Comparison of ENCODE assay signal across 31 mouse cellular contexts in genomic region chr5:13979156-13979555, GRCm38 (mm10). TPM values are rescaled to one million over a fixed set of nuclear protein-coding genes. Genes with fewer than 3 reads are reported as not detected.
"Had no signal": no experiment of that assay in that cellular context is flagged by ENCODE, and none has a peak within 500 bp of the region (broad histone marks: within the 10 kb centered on the region; RNA-seq: fewer than 3 reads in every experiment).

No protein-coding gene starts in this region.

- H3K9me3 ChIP-seq: limb, embryonic 10.5 days; limb, embryonic 12.5 days; limb, embryonic 13.5 days; limb, embryonic 15.5 days; liver, embryonic 12.5 days; liver, embryonic 13.5 days; liver, embryonic 15.5 days; lung, embryonic 15.5 days; midbrain, embryonic 10.5 days; midbrain, embryonic 12.5 days; midbrain, embryonic 13.5 days; midbrain, embryonic 15.5 days had no signal

- H3K27me3 ChIP-seq: limb, embryonic 15.5 days; liver, embryonic 12.5 days; liver, embryonic 13.5 days; liver, embryonic 15.5 days; lung, embryonic 15.5 days; megakaryocyte, embryonic 14.5 days; midbrain, embryonic 12.5 days; midbrain, embryonic 13.5 days; midbrain, embryonic 15.5 days had no signal

- H3K4me1 ChIP-seq: limb, embryonic 12.5 days; limb, embryonic 13.5 days; limb, embryonic 15.5 days; liver, embryonic 12.5 days; liver, embryonic 13.5 days; liver, embryonic 15.5 days; megakaryocyte, embryonic 14.5 days; midbrain, embryonic 15.5 days had no signal

- H3K9ac ChIP-seq: limb, embryonic 12.5 days; limb, embryonic 13.5 days; limb, embryonic 15.5 days; liver, embryonic 12.5 days; liver, embryonic 13.5 days; liver, embryonic 14.5 days; liver, embryonic 15.5 days; liver, postnatal 0 days; lung, embryonic 14.5 days; lung, embryonic 15.5 days; midbrain, embryonic 12.5 days; midbrain, embryonic 13.5 days; midbrain, embryonic 15.5 days had no signal

- DNase-seq: left cerebral cortex, postnatal 4 days; liver; liver, embryonic 13.5 days; liver, postnatal 0 days; lung, adult 18-20 months; lung, adult 2 months; lung, embryonic 14.5 days; lung, postnatal 10 days; lung, postnatal 14 days; lung, postnatal 36 days; lung, postnatal 4 days; midbrain, embryonic 14.5 days had no signal

- H3K4me3 ChIP-seq: limb, embryonic 10.5 days; limb, embryonic 12.5 days; limb, embryonic 13.5 days; limb, embryonic 15.5 days; liver, embryonic 12.5 days; liver, embryonic 13.5 days; liver, embryonic 15.5 days; lung, embryonic 15.5 days; megakaryocyte, embryonic 14.5 days; midbrain, embryonic 10.5 days; midbrain, embryonic 12.5 days; midbrain, embryonic 13.5 days; midbrain, embryonic 15.5 days; myocyte had no signal

- H3K27ac ChIP-seq: limb, embryonic 10.5 days; limb, embryonic 12.5 days; limb, embryonic 13.5 days; limb, embryonic 15.5 days; liver, embryonic 12.5 days; liver, embryonic 13.5 days; liver, embryonic 14.5 days; liver, embryonic 15.5 days; lung, embryonic 15.5 days; macrophage; midbrain, embryonic 10.5 days; midbrain, embryonic 12.5 days; midbrain, embryonic 13.5 days; midbrain, embryonic 15.5 days had no signal

- H3K36me3 ChIP-seq: limb, embryonic 10.5 days; limb, embryonic 12.5 days; limb, embryonic 13.5 days; limb, embryonic 15.5 days; liver, embryonic 12.5 days; liver, embryonic 13.5 days; liver, embryonic 15.5 days; lung, embryonic 15.5 days; midbrain, embryonic 10.5 days; midbrain, embryonic 12.5 days; midbrain, embryonic 13.5 days; midbrain, embryonic 15.5 days had no signal

RNA-seq across cellular contexts. Expression of gene Sema3e, which starts 45.9 kb away (rescaled TPM):
- total RNA-seq: megakaryocyte progenitor cell, adult 5-6 weeks; megakaryocyte, adult 5-6 weeks; megakaryocyte-erythroid progenitor cell, adult 5-6 weeks had no signal
- polyA plus RNA-seq: liver, adult 2 months; macrophage had no signal
